Mouse (Mus musculus) embryonic facial prominence, embryonic 10.5 days (tissue): ENCODE data around the gene Glycam1. TPM values are rescaled to one million over a fixed set of nuclear protein-coding genes. Genes with fewer than 3 reads are reported as not detected.
"Not testable (repeated sequence)": the region's sequence is repeated elsewhere in the genome, so short reads cannot be mapped to it uniquely, and the experiment has no call there.

ENCODE experiments used
- DNase-seq: peaks from one replicate; pipeline ENCODE4 v3.0.0-alpha.2; 2017; ENCODE audit warnings: low spot score
- H3K27ac ChIP-seq: fragments of 300-500 bp; sonication (generic); replicated peaks from 2 replicates; pipeline ENCODE4 v1.5.1; 2016; ENCODE audit warnings: mild to moderate bottlenecking
- H3K27me3 ChIP-seq: fragments of 300-500 bp; sonication (generic); replicated peaks from 2 replicates; pipeline ENCODE4 v1.6.1; 2016; ENCODE audit warnings: low read depth, mild to moderate bottlenecking; ENCODE audit not compliant: poor library complexity, severe bottlenecking
- H3K36me3 ChIP-seq: fragments of 300-500 bp; sonication (generic); replicated peaks from 2 replicates; pipeline ENCODE4 v1.6.1; 2016; ENCODE audit warnings: mild to moderate bottlenecking, moderate library complexity
- H3K4me1 ChIP-seq: fragments of 300-500 bp; sonication (generic); 2 replicates; pipeline ENCODE4 v1.6.1; 2016
- H3K4me3 ChIP-seq: fragments of 300-500 bp; sonication (generic); 2 replicates; pipeline ENCODE4 v1.5.1; 2016; ENCODE audit warnings: mild to moderate bottlenecking, moderate library complexity
- H3K9me3 ChIP-seq: fragments of 300-500 bp; sonication (generic); 2 replicates; pipeline ENCODE4 v1.6.1; 2016; ENCODE audit warnings: mild to moderate bottlenecking
- WGBS: fragments of 180-500 bp; shearing (Covaris S2); methylation state at CpG from one replicate; pipeline ENCODE4 v1.1.7; 2016; 5-methylcytosine and 5-hydroxymethylcytosine counted together
- polyA plus RNA-seq: library from polyadenylated mRNA; unstranded; fragments of >200 nt; fragmentation: Nextera tagmentation; extraction: Ambion mirVana; gene quantifications from 2 replicates; pipeline ENCODE4 v1.2.1, GENCODE M21; 2016

Glycam1 gene
- polyA plus RNA-seq, result not detected in 2 replicates

DNA sequence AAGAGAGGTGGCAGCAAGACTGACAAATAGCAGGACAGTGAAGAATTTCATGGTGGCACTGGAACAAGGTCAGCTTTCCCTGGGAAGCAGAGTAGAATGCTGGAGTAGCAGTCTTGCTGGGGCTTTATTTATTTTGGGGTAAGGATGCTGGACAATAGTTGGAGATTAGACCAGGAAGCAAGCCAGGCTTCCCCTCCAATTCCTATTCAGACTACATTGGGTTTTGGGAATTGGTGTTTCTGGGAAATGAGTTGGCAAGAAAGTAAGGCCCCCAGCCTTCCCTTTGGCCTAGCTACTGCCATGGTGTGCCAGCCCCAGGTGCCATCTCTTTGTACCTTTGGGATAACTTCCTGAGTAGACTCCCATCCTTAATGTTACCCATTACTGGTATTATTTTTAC is at the start of gene Glycam1:
Gene Glycam1 (minus strand): TSS at position 101 of the 400 bp plus-strand sequence.
- Histone ChIP-seq H3K4me3 (no peak within 1 kb of the TSS), H3K9me3 (no peaks in the 10 kb centered on the region), H3K36me3 (no peaks in the 10 kb centered on the region), H3K27me3 (no peaks in the 10 kb centered on the region), H3K4me1 (no peaks in the 10 kb centered on the region), H3K27ac (no peak within 1 kb of the TSS)
- no peak for DNase-seq

- peaks cover 4% of the 10 kb centered on the region; the same call in 1 of the 2 replicates for H3K9me3 ChIP-seq
- H3K27ac ChIP-seq, result no peak overlapping the region
- no peaks in the 10 kb centered on the region for H3K27me3 ChIP-seq
- H3K4me3 ChIP-seq, result no peak overlapping the region
- no peaks in the 10 kb centered on the region for H3K36me3 ChIP-seq
- 92% methylated on average over 1 of the region's 1 CpGs for WGBS
- DNase-seq, result no peak
- no peaks in the 10 kb centered on the region for H3K4me1 ChIP-seq
Observed at GRCm38 (mm10) chr15:103604481-103604880, 39.6 kb upstream of the Glycam1 start.

- Histone ChIP-seq H3K4me1 (no peaks in the 10 kb centered on the region), H3K4me3 (no peak overlapping the region), H3K36me3 (no peaks in the 10 kb centered on the region), H3K27me3 (no peaks in the 10 kb centered on the region), H3K27ac (no peak overlapping the region), H3K9me3 (no peaks in the 10 kb centered on the region)
- DNase-seq, result no peak
- WGBS, result 92% methylated on average over 2 of the region's 2 CpGs
Observed at GRCm38 (mm10) chr15:103590779-103591178, 25.9 kb upstream of the Glycam1 start.

- WGBS, result 92% methylated on average over 4 of the region's 4 CpGs
- not testable (repeated sequence) for H3K9me3 ChIP-seq
Observed at GRCm38 (mm10) chr15:103587752-103588151, 22.9 kb upstream of the Glycam1 start.

DNA sequence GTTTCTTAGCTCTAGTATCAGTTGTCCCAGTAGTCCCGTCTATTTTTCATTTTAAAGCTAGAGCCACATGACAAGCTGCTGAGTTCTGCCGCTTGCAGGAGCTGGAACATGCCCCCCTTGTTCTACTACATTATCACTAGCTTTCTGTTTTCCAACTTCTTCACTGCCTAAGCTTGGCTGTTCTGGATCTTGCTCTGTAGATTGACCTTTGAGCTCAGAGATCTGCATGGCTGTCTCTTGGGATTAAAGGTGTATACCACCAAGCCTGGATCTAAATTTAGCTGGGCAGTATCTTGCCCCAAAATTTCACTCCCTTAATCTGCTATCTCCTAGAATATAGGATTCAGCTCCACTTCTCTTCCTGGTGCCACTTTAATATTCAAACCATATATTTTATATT is 21.0 kb upstream of the Glycam1 start:
- DNase-seq, result no peak
- no peak overlapping the region for H3K4me3 ChIP-seq
- no peaks in the 10 kb centered on the region for H3K4me1 ChIP-seq
- no peak overlapping the region for H3K27ac ChIP-seq
- H3K36me3 ChIP-seq, result no peaks in the 10 kb centered on the region
- H3K27me3 ChIP-seq, result no peaks in the 10 kb centered on the region
- 85% methylated on average over 2 of the region's 2 CpGs for WGBS
- no peaks in the 10 kb centered on the region for H3K9me3 ChIP-seq

More at GRCm38 (mm10) chr15:103587752-103588151, 22.9 kb upstream of the Glycam1 start:
- H3K27ac ChIP-seq, H3K36me3 ChIP-seq, H3K27me3 ChIP-seq, DNase-seq, H3K4me1 ChIP-seq, H3K4me3 ChIP-seq: not testable (repeated sequence)

GRCm38 (mm10) chr15:103552096-103552690 is 12.7 kb downstream of the Glycam1 start:
- WGBS, result 40% methylated on average over 3 of the region's 3 CpGs
- peak; percentile 32 for DNase-seq
- no peaks in the 10 kb centered on the region for H3K27me3 ChIP-seq

DNA sequence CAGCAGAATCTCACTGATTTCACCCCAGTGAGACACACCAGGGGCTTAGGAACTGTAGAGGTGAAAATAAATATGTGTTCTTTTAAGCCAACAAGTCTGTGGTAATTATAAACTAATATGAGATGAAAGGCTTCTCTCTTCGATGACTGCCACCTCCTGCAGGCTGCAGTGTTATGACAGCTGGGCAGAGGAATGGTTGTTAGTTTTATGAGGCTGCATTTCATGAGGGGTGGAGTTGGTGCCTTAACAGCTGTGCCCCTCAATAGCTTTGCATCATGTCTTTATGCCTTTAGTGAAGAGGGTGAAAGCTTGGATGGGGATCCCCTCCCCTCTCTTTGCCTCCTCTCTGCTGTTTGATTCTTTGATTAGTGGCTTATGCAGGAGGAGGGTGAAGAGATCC is 13.8 kb downstream of the Glycam1 start:
- no peak for DNase-seq
- Histone ChIP-seq H3K27ac (no peak overlapping the region), H3K27me3 (no peaks in the 10 kb centered on the region), H3K9me3 (no peaks in the 10 kb centered on the region), H3K36me3 (no peaks in the 10 kb centered on the region), H3K4me1 (no peaks in the 10 kb centered on the region), H3K4me3 (no peak overlapping the region)
- 43% methylated on average over 1 of the region's 1 CpGs for WGBS

More at GRCm38 (mm10) chr15:103552096-103552690, 12.7 kb downstream of the Glycam1 start:
- Histone ChIP-seq H3K4me1 (no peaks in the 10 kb centered on the region), H3K36me3 (no peaks in the 10 kb centered on the region), H3K4me3 (no peak overlapping the region), H3K27ac (no peak overlapping the region), H3K9me3 (no peaks in the 10 kb centered on the region)

GRCm38 (mm10) chr15:103549475-103549874 is 15.4 kb downstream of the Glycam1 start:
- Histone ChIP-seq H3K27me3 (no peaks in the 10 kb centered on the region), H3K9me3 (no peaks in the 10 kb centered on the region), H3K4me3 (no peak overlapping the region), H3K36me3 (no peaks in the 10 kb centered on the region), H3K4me1 (no peaks in the 10 kb centered on the region), H3K27ac (no peak overlapping the region)
- no peak for DNase-seq
- WGBS, result 86% methylated on average over 1 of the region's 1 CpGs

- H3K9me3 ChIP-seq, result no peaks in the 10 kb centered on the region
- 85% methylated on average over 3 of the region's 3 CpGs for WGBS
- H3K4me3 ChIP-seq, result no peak overlapping the region
- H3K4me1 ChIP-seq, result no peaks in the 10 kb centered on the region
- no peak overlapping the region for H3K27ac ChIP-seq
- no peak for DNase-seq
- H3K36me3 ChIP-seq, result no peaks in the 10 kb centered on the region
- H3K27me3 ChIP-seq, result no peaks in the 10 kb centered on the region
Observed at GRCm38 (mm10) chr15:103547983-103548382, 16.9 kb downstream of the Glycam1 start.

DNA sequence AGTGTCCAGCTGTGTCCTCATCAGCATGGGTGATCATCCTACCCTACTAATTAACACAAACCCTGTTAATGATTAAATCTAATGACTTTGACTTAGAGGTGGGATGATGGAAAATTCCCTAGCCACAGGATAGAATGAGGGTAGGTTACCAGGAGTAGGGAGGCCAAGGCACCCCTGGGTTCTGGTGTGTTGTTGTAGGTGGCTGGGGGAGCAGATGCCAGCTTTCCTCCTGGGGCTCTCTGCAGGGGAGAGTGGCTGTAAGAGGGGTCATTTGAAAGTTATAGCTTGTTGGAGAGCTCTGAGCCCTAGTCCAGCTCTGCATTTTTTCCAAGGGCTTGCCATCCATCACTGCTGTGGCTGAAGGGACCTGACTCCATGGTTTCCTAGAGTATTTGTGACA is 22.4 kb downstream of the Glycam1 start:
- Histone ChIP-seq H3K27ac (no peak overlapping the region), H3K9me3 (no peaks in the 10 kb centered on the region), H3K36me3 (no peaks in the 10 kb centered on the region), H3K4me1 (peaks cover 18% of the 10 kb centered on the region), H3K4me3 (no peak overlapping the region), H3K27me3 (peaks cover 28% of the 10 kb centered on the region)
- DNase-seq, result peak; percentile 3

DNA sequence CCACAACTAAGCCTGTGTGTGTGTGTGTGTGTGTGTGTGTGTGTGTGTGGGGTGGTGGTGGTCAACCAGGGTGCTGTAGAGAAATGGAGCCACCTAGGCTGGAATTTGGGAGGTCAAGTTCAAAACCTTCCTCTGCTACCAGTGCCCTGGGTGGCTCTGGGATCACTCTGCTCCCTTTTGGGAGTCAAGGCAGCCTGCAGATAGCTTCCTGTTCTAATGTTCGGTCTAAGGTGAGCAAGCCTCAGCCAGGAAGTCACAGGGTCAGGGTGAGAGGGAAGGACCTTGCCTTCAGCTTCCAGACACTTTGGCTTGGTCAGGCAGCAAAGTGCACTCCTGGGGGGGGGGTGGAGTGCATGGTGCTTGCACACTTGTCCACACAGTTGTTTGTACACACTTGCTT is 24.2 kb downstream of the Glycam1 start:
- Histone ChIP-seq H3K36me3 (no peaks in the 10 kb centered on the region), H3K4me1 (peaks cover 30% of the 10 kb centered on the region), H3K4me3 (no peak overlapping the region), H3K9me3 (no peaks in the 10 kb centered on the region), H3K27me3 (peaks cover 47% of the 10 kb centered on the region), H3K27ac (no peak overlapping the region)
- DNase-seq, result no peak
- 78% methylated on average over 1 of the region's 1 CpGs for WGBS

DNA sequence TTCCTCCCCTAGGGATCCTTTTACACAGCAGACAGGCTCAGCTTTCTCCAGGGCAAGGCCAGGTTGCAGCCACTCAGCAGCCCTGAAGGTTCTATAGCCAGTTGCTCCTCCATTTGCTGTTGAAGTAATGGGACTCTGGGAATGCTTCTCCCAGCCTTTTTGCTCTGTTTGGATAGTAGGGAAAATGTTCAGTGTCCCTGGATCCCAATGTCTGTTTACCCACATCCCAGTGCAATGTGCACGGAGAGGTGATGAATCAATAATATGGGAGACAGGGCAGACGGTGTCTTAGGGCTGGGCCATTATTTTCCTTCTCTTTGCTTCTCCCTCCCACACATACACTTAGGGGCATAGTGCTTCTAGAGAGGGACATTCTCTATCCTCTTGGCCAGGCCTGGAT is 25.6 kb downstream of the Glycam1 start:
- DNase-seq, result no peak
- no peaks in the 10 kb centered on the region for H3K36me3 ChIP-seq
- H3K4me3 ChIP-seq, result no peak overlapping the region
- WGBS, result 68% methylated on average over 2 of the region's 2 CpGs
- H3K4me1 ChIP-seq, result peaks cover 30% of the 10 kb centered on the region
- H3K27me3 ChIP-seq, result peaks cover 61% of the 10 kb centered on the region
- no peak overlapping the region for H3K27ac ChIP-seq
- no peaks in the 10 kb centered on the region for H3K9me3 ChIP-seq

DNA sequence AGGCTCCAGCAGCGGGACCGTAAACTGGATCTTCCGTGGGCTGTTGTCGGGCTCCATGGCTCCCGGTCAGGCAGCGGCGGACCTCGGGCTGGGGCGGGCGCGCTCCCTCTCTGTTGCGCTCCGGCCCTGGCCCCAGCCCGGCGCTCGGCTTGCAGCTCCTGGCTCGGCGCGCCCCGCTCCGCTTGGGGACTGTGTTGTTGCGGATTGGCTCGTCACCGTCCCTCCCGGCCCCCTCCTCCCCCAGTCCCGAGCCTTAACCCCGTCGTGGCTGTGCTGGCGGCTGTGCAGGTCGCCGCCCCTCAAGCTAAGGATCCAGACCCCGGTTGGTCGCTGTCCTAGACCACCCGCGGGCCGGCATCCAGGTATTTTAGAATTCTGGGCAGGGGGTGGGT is 27.1 kb downstream of the Glycam1 start, which contains the start of gene Ppp1r1a:
Gene Ppp1r1a (minus strand): TSS at position 182 of the 392 bp plus-strand sequence.
- Histone ChIP-seq H3K27ac (peak within 1 kb of the TSS; percentile 74), H3K36me3 (no peaks in the 10 kb centered on the region), H3K4me1 (peaks cover 30% of the 10 kb centered on the region), H3K27me3 (peaks cover 65% of the 10 kb centered on the region), H3K4me3 (peak within 1 kb of the TSS; percentile 75), H3K9me3 (no peaks in the 10 kb centered on the region)
- peak; percentile 88 for DNase-seq
- whole genome bisulfite sequencing, result under 1% methylated on average over 36 of the region's 36 CpGs
